Mouse (Mus musculus) kidney, adult 2 months (tissue): Measurements from ENCODE around the gene Parp4.

Experiments used
- CTCF ChIP-seq: fragments of 200-500 bp; conservative IDR thresholded peaks from 2 replicates; pipeline ENCODE4 v1.5.1; 2011; ENCODE audit warnings: low read depth, mild to moderate bottlenecking, control low read depth, low read length, moderate library complexity, mixed read lengths; ENCODE audit not compliant: insufficient read depth, insufficient read length
- POLR2A ChIP-seq: fragments of 200-500 bp; IDR thresholded peaks from one replicate; pipeline ENCODE4 v1.6.1; 2011; ENCODE audit warnings: low read depth, low read length, control low read depth

DNA sequence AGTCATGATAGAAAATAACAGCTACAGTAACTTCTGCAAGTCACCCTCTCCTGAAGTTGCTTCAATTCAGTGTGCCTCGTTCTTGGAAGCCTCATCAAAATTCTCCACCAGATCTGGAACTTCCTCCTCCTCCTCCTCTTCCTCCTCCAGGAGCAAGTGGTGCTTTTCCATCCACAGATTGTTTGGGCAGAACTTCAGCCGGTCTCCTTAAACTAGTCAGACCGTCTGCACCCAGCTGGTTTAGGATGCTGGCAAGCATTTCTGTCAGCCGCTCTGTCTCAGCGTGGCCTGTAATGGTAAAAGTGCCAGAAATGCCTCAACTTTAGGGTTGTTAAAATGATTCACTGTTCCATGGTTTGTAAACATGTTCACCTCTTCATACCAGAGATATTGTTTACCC, 90.2 kb downstream of the Parp4 start:
- no peak for TF ChIP-seq CTCF
- no peak for TF ChIP-seq POLR2A
